ENCODE assay signal across 27 mouse cellular contexts in the genomic region with DNA sequence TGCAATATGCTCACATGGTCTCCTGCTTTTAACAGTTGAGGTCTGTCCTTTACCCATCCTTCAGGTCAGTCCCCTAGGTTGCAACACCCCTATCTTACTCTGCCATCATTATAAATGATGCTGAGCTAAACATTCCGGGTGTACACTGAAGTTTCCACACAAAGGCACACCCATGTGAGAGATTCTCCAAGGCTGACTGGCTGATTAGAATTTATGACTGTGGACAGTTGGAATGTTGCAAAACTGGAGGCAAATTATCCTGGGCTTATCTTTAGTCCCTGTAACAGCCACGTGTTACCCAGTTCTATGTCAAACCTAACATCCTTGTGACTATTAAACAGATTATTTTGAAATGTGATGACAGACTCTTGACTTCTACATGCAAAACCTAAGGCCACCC.
DNase-seq lines count a peak whose midpoint lies in the region; ATAC-seq and TF ChIP-seq lines count a peak whose summit lies in the region.
"Had no signal": no experiment of that assay in that cellular context is flagged by ENCODE, and none has a peak within 500 bp of the region (broad histone marks: within the 10 kb centered on the region; RNA-seq: fewer than 3 reads in every experiment).

No protein-coding gene starts in this region.

- H3K27me3 ChIP-seq in embryonic facial prominence, embryonic 13.5 days = no peaks in the 10 kb centered on the region
- H3K27me3 ChIP-seq in embryonic facial prominence, embryonic 10.5 days (replicated peaks; ENCODE audit: low read depth, poor library complexity, severe bottlenecking) = no peaks in the 10 kb centered on the region
- no peaks in the 10 kb centered on the region for H3K27me3 ChIP-seq in intestine, embryonic 14.5 days (replicated peaks; ENCODE audit: control insufficient read depth, insufficient read depth, low read length)
- H3K27me3 ChIP-seq in small intestine, adult 2 months (ENCODE audit: control insufficient read depth, insufficient read depth, low read length) = no peaks in the 10 kb centered on the region
- H3K27me3 ChIP-seq: embryonic facial prominence, embryonic 12.5 days; heart, embryonic 12.5 days; limb, embryonic 12.5 days; lung, embryonic 15.5 days; megakaryocyte, embryonic 14.5 days; midbrain, embryonic 12.5 days had no signal

- H3K4me2 ChIP-seq in embryonic facial prominence, embryonic 13.5 days = no peak overlapping the region
- H3K4me2 ChIP-seq in intestine, embryonic 14.5 days (ENCODE audit: low read length) = no peak overlapping the region
- H3K4me2 ChIP-seq: embryonic facial prominence, embryonic 12.5 days; heart, embryonic 12.5 days; hindbrain, embryonic 14.5 days; limb, embryonic 12.5 days; liver, embryonic 11.5 days; lung, embryonic 15.5 days; midbrain, embryonic 12.5 days had no signal

- TF ChIP-seq CTCF in small intestine, adult 2 months (IDR thresholded peaks at IDR 0.05; ENCODE audit: extremely low read depth, insufficient read length, insufficient replicate concordance, low read depth, low read length) = no peak

- H3K4me3 ChIP-seq in embryonic facial prominence, embryonic 13.5 days = no peak overlapping the region
- H3K4me3 ChIP-seq in embryonic facial prominence, embryonic 10.5 days = no peak overlapping the region
- no peak overlapping the region for H3K4me3 ChIP-seq in intestine, embryonic 14.5 days (ENCODE audit: low read depth, low read length)
- no peak overlapping the region for H3K4me3 ChIP-seq in small intestine, adult 2 months (ENCODE audit: low read depth, low read length)
- H3K4me3 ChIP-seq: embryonic facial prominence, embryonic 12.5 days; erythroblast, embryonic 14.5 days; heart, embryonic 12.5 days; limb, embryonic 12.5 days; lung, embryonic 15.5 days; megakaryocyte, embryonic 14.5 days; midbrain, embryonic 12.5 days had no signal

- no peak for TF ChIP-seq POLR2A in small intestine, adult 2 months (IDR thresholded peaks at IDR 0.05; ENCODE audit: low read depth, low read length)

- ATAC-seq in embryonic facial prominence, embryonic 13.5 days (ENCODE audit: insufficient number of reproducible peaks, insufficient read depth, low FRiP score, low TSS enrichment, low read depth) = 0 out of 2 replicates have a peak, but pooled peaks have one; percentile 20
- peak; percentile 62; the same call in 1 of the 2 replicates for ATAC-seq in intestine, embryonic 14.5 days (replicated peaks; ENCODE audit: low FRiP score, low TSS enrichment, low read depth)
- ATAC-seq: activated CD4-positive, CD25-positive, alpha-beta regulatory T cell, adult 4 months; forebrain, embryonic 16.5 days had no signal

- no peak overlapping the region for H3K27ac ChIP-seq in embryonic facial prominence, embryonic 13.5 days
- H3K27ac ChIP-seq in embryonic facial prominence, embryonic 10.5 days (replicated peaks) = no peak overlapping the region
- H3K27ac ChIP-seq in intestine, embryonic 14.5 days (ENCODE audit: low read depth) = no peak overlapping the region
- H3K27ac ChIP-seq in small intestine, adult 2 months (ENCODE audit: insufficient read depth, low read depth, low read length) = peak overlapping the region; percentile 71
- H3K27ac ChIP-seq: embryonic facial prominence, embryonic 12.5 days; hindbrain, embryonic 14.5 days; kidney, postnatal 0 days; limb, embryonic 12.5 days; lung, embryonic 15.5 days; midbrain, embryonic 12.5 days had no signal

- H3K9ac ChIP-seq in embryonic facial prominence, embryonic 13.5 days = no peak overlapping the region
- H3K9ac ChIP-seq in intestine, embryonic 14.5 days (ENCODE audit: low read length) = no peak overlapping the region
- H3K9ac ChIP-seq: embryonic facial prominence, embryonic 12.5 days; heart, embryonic 12.5 days; hindbrain, embryonic 14.5 days; limb, embryonic 12.5 days; lung, embryonic 15.5 days; midbrain, embryonic 12.5 days had no signal

- no peak for DNase-seq in embryonic facial prominence, embryonic 10.5 days (ENCODE audit: low spot score)
- DNase-seq in Muller cell, postnatal 12 days (ENCODE audit: inconsistent ontology term) = peak; percentile 20
- DNase-seq in intestine, embryonic 14.5 days (ENCODE audit: low spot score) = no peak
- DNase-seq in frontal cortex, adult 2 months (ENCODE audit: extremely low spot score in 1 of 2, low spot score in 1 of 2) = no peak
- no peak for DNase-seq in layer of hippocampus, adult 9-11 months
- no peak for DNase-seq in layer of hippocampus, postnatal 25 days (ENCODE audit: extremely low spot score in 1 of 2, low spot score in 1 of 2)
- DNase-seq: adrenal gland, adult 8-10 months; cerebellum, adult 2 months; cerebellum, postnatal 14 days; kidney, adult 8-10 months; kidney, postnatal 4 days; lung, postnatal 36 days; thymus, postnatal 14 days had no signal

- WGBS in embryonic facial prominence, embryonic 13.5 days = 71% methylated on average over 2 of the region's 2 CpGs
- WGBS in embryonic facial prominence, embryonic 10.5 days = 86% methylated on average over 2 of the region's 2 CpGs
- 35% methylated on average over 2 of the region's 2 CpGs for WGBS in intestine, embryonic 14.5 days
- 21% methylated on average over 2 of the region's 2 CpGs for WGBS in small intestine, adult 2 months

- H3K9me3 ChIP-seq in embryonic facial prominence, embryonic 13.5 days = peaks cover 3% of the 10 kb centered on the region; the same call in 1 of the 2 replicates
- no peaks in the 10 kb centered on the region for H3K9me3 ChIP-seq in embryonic facial prominence, embryonic 10.5 days
- no peaks in the 10 kb centered on the region for H3K9me3 ChIP-seq in intestine, embryonic 14.5 days (ENCODE audit: control insufficient read depth, low read length)
- H3K9me3 ChIP-seq: embryonic facial prominence, embryonic 12.5 days; heart, embryonic 12.5 days; limb, embryonic 12.5 days; lung, embryonic 15.5 days; midbrain, embryonic 12.5 days had no signal

- H3K36me3 ChIP-seq in embryonic facial prominence, embryonic 13.5 days = no peaks in the 10 kb centered on the region
- H3K36me3 ChIP-seq in embryonic facial prominence, embryonic 10.5 days (replicated peaks) = no peaks in the 10 kb centered on the region
- H3K36me3 ChIP-seq in intestine, embryonic 14.5 days (ENCODE audit: control insufficient read depth, insufficient read depth, low read length) = no peaks in the 10 kb centered on the region
- H3K36me3 ChIP-seq in small intestine, adult 2 months (ENCODE audit: control insufficient read depth, insufficient read depth, low read length) = no peaks in the 10 kb centered on the region
- H3K36me3 ChIP-seq: embryonic facial prominence, embryonic 12.5 days; heart, embryonic 12.5 days; limb, embryonic 12.5 days; lung, embryonic 15.5 days; midbrain, embryonic 12.5 days had no signal

- H3K4me1 ChIP-seq in embryonic facial prominence, embryonic 13.5 days = peaks cover 19% of the 10 kb centered on the region
- H3K4me1 ChIP-seq in embryonic facial prominence, embryonic 10.5 days = no peaks in the 10 kb centered on the region
- H3K4me1 ChIP-seq in intestine, embryonic 14.5 days (replicated peaks; ENCODE audit: control insufficient read depth, insufficient read depth, low read length) = no peaks in the 10 kb centered on the region
- H3K4me1 ChIP-seq in small intestine, adult 2 months (ENCODE audit: control insufficient read depth, insufficient read depth, insufficient read length, low read length) = peaks cover 6% of the 10 kb centered on the region; the same call in 1 of the 2 replicates
- H3K4me1 ChIP-seq: heart, embryonic 12.5 days; limb, embryonic 12.5 days; megakaryocyte, embryonic 14.5 days; midbrain, embryonic 12.5 days had no signal
